Mouse (Mus musculus) layer of hippocampus, adult 9-11 months (tissue): ENCODE data around the gene Kcnk10.

Experiments used
- DNase-seq: peaks from one replicate; pipeline ENCODE4 v3.0.0; 2022

Gene Kcnk10

GRCm38 (mm10) chr12:98396586-98396985, 181.5 kb downstream of the Kcnk10 start:
- DNase-seq: no peak

GRCm38 (mm10) chr12:98394115-98394514, 184.0 kb downstream of the Kcnk10 start:
- DNase-seq: no peak

DNA sequence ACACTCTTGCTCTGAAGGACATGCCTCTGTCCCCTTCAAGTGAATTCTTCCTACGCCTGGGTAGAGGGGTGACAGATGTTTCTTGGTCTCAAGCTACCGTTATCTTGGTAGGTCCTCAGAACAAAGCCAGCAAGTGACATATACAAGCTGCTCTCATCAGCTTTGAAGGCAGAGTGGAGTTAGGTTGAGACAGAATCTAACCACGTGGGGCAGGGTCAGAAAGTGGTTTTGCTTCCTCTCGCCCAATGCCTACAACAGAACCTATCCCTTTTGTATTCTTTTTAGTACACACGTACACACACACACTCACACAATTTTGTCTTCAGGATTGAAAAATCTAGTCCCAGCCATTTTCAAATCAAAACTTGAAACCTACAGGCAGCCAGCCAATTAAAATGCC, 186.8 kb downstream of the Kcnk10 start:
- DNase-seq: no peak

GRCm38 (mm10) chr12:98389618-98390017, 188.5 kb downstream of the Kcnk10 start:
- DNase-seq: no peak
